Mouse (Mus musculus): ENCODE data around the gene Bmp4.

Gene Bmp4

GRCm38 (mm10) chr14:46385701-46386477 is 4.6 kb downstream of the Bmp4 start:
- DNase-seq: no peak

GRCm38 (mm10) chr14:46384946-46385691 is 5.3 kb downstream of the Bmp4 start:
- no peak for DNase-seq

GRCm38 (mm10) chr14:46381457-46381856 is 9.0 kb downstream of the Bmp4 start:
- no peak for DNase-seq

GRCm38 (mm10) chr14:46380286-46380721 is 10.2 kb downstream of the Bmp4 start:
- peak in 1 of 2 experiments; percentile 11 for DNase-seq

GRCm38 (mm10) chr14:46379285-46379684 is 11.2 kb downstream of the Bmp4 start, which contains the start of gene Gm15217:
TSS of gene Gm15217 (plus strand) at chr14:46379414.
- no peak for DNase-seq

DNA sequence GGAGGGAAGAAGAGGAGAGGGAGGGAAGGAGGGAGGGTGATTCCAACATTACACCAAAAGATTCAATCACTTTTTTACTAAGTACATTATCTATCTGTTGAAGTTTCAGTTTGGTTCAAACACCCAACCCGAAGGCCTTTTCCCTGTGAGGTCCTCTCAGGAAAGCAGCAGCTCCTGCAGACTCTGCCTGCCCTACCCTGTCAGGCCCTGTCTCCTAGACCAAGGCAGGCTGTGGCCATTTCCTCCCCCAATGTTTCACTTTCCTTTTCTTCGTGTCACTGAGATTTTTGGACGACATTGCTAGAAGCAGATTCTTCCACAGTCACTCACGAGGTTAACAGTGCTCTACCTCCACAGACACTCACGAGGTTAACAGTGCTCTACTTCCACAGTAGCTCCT is 14.7 kb downstream of the Bmp4 start:
- DNase-seq: no peak

DNA sequence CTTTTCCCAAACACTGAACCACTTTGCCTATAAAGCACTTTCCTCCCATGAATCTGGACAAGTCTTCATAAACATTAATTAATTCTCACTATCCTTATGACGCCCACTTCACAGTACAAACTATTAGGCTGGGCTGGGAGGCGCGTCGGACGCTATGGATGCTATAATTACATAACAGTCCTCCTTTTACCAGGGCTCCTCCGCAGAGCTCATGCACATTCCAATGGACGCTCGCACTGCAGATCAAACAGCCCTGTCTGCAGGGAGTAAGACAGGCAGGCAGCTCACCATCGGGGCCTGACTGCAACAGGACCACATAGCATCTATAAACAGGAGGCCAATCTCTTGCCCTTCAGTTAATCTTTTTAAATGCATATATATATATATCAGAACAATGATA is 18.0 kb downstream of the Bmp4 start:
- no peak for DNase-seq

DNA sequence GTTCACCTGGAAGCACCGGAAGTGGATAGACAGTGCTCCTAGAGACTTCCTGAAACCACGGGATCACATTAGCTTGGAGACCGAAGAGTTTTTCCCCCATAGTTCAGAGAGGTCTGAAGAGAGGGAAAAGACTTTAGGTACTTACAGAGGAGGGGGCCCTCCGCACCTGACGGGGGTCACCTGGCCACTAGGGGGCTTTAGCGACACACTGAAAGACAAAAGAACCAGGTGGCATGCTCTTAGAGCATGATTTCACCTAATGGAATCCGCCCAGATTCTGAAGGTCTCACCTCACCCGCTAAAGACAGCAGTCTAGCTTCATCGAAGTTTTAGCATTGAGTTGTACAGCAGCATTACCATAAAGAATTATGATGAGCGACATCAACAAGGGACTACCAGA is 27.3 kb downstream of the Bmp4 start:
- DNase-seq: no peak

DNA sequence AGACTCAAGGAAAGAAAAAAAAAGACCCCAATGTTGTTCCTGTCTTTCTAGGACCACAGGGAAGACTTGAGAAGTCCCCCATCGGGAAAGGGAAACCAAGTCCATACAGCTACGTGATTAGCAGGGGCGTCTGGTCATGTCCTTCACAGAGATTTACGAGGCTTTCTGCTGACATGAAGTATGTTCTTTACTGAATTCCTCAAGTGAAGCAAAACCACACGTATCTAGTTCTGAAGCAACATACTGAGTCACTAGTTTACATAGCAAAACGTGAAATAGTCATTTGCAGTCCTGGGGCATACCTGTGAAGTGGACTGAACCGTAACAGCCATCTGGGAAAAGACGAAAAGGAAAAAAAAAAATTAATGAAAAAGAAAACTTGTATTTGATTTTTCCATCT is 32.8 kb downstream of the Bmp4 start:
- DNase-seq: no peak

DNA sequence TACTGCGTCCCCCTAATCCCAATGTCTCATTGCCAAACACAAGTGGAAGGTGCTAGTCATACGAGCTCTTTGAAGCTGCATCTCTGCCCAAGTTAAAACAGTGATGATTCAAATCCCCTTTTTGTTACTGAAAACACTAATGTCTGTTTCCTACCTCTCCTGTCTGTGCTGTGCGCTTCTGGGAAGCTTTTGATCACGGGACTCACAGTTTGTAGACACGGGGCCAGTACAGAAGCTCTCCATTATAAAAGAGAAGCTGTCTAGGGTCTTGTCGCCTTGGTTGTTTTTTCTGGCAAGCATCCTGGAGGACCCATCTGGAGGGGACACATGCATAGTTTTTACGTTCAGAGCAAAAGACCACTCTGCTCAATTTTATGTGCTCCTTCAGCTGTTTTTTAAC is 33.2 kb downstream of the Bmp4 start:
- no peak for DNase-seq

- DNase-seq: no peak
These were observed 45.7 kb downstream of the Bmp4 start for GRCm38 (mm10) chr14:46344750-46345149.

- DNase-seq: no peak
These were observed 51.7 kb downstream of the Bmp4 start for GRCm38 (mm10) chr14:46338801-46339200.
